24 mouse cellular contexts compared by ENCODE assay signal in the genomic region with DNA sequence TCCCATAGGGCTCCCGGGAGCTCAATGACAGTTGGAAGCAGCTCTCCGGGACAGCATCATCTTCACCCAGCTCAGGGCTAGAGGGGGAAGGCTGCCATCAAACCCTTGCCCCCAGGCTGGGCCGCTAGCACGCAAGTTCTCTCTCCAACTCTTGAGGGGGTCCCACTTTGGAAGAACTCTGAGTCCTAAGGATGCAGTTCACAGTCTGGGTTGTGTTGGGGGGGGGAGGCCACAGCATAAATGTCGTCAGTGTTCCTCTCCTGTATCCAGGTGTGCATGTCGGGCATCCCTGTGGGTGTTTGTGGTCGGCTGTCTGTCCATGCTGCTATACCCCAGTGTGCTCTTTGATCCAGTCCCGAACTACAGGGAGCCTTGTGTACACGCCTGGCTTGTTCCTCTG. TPM values are rescaled to one million over a fixed set of nuclear protein-coding genes. Genes with fewer than 3 reads are reported as not detected.
"Had no signal": no experiment of that assay in that cellular context is flagged by ENCODE, and none has a peak within 500 bp of the region (broad histone marks: within the 10 kb centered on the region; RNA-seq: fewer than 3 reads in every experiment).

No protein-coding gene starts in this region.

- H3K9ac ChIP-seq: forebrain, embryonic 15.5 days; forebrain, postnatal 0 days; heart, embryonic 12.5 days; hindbrain, embryonic 13.5 days; hindbrain, embryonic 15.5 days; intestine, embryonic 15.5 days; kidney, embryonic 15.5 days had no signal

- H3K36me3 ChIP-seq: forebrain, embryonic 15.5 days; heart, embryonic 12.5 days; hindbrain, embryonic 13.5 days; hindbrain, embryonic 15.5 days; intestine, embryonic 15.5 days; kidney, embryonic 15.5 days; limb, embryonic 12.5 days had no signal

- ATAC-seq: forebrain, embryonic 15.5 days; forebrain, postnatal 0 days; hindbrain, postnatal 0 days; intestine, embryonic 15.5 days had no signal

- H3K27me3 ChIP-seq: forebrain, embryonic 15.5 days; hindbrain, embryonic 15.5 days; intestine, embryonic 15.5 days; kidney, embryonic 15.5 days had no signal

- H3K27ac ChIP-seq: forebrain, embryonic 15.5 days; heart, adult 2 months; hindbrain, embryonic 13.5 days; hindbrain, embryonic 15.5 days; hindbrain, postnatal 0 days; intestine, embryonic 15.5 days; kidney, embryonic 15.5 days; kidney, postnatal 0 days; limb, embryonic 12.5 days had no signal

- H3K9me3 ChIP-seq: forebrain, embryonic 15.5 days; heart, embryonic 12.5 days; hindbrain, embryonic 13.5 days; hindbrain, embryonic 15.5 days; intestine, embryonic 15.5 days; kidney, embryonic 15.5 days; limb, embryonic 12.5 days had no signal

- H3K4me2 ChIP-seq: forebrain, embryonic 15.5 days; heart, embryonic 12.5 days; hindbrain, embryonic 13.5 days; hindbrain, embryonic 15.5 days; intestine, embryonic 15.5 days; kidney, embryonic 15.5 days; limb, embryonic 12.5 days had no signal

- H3K4me3 ChIP-seq: forebrain, embryonic 15.5 days; heart, adult 2 months; heart, embryonic 12.5 days; hindbrain, embryonic 13.5 days; hindbrain, embryonic 15.5 days; intestine, embryonic 15.5 days; kidney, embryonic 15.5 days; limb, embryonic 12.5 days had no signal

- DNase-seq: forebrain, postnatal 0 days; gastrocnemius, postnatal 14 days; gastrocnemius, postnatal 36 days; heart, adult 2 months; heart, postnatal 10 days; heart, postnatal 36 days; kidney, adult 11 months; kidney, adult 2 months; kidney, adult 9 months; kidney, postnatal 14 days; kidney, postnatal 36 days; layer of hippocampus, adult 9-11 months; layer of hippocampus, postnatal 36 days; left cerebral cortex, postnatal 4 days had no signal

- H3K4me1 ChIP-seq: hindbrain, embryonic 15.5 days; intestine, embryonic 15.5 days; kidney, embryonic 15.5 days had no signal

RNA-seq across cellular contexts. Expression of a gene that starts 42.1 kb away (rescaled TPM):
- total RNA-seq: gastrocnemius, adult 8-10 months; gastrocnemius, postnatal 36 days had no signal
